Mouse (Mus musculus) adrenal gland, adult 18-20 months (tissue): Measurements from ENCODE around the gene Nmt1. TPM values are rescaled to one million over a fixed set of nuclear protein-coding genes. Genes with fewer than 3 reads are reported as not detected.

Source experiments
- DNase-seq, 2 experiments: peaks; one replicate each; pipeline ENCODE4 v3.0.0; 2021 to 2022; ENCODE audit warnings: low spot score in 2 of 2
- microRNA-seq, 2 experiments: library from miRNA; unstranded; fragments of <30 nt; microRNA quantifications; one replicate each; pipeline ENCODE4 v1.2.0; 2021; ENCODE audit warnings: borderline number of aligned reads in 2 of 2
- total RNA-seq, 2 experiments: library from RNA; stranded (reverse); gene quantifications; 1 replicate in 1 of 2; 2 replicates in 1 of 2; pipeline ENCODE4 v1.2.3; 2021

The Nmt1 gene
- total RNA-seq, 2 experiments from 2014 or later = 97.0 to 100 TPM

- DNase-seq = no peak
Measured at GRCm38 (mm10) chr11:103104469-103104868, 76.5 kb downstream of the Nmt1 start.

GRCm38 (mm10) chr11:103105180-103105725, 77.3 kb downstream of the Nmt1 start:
- DNase-seq = peak in 1 of 2 experiments; percentile 26

- no peak for DNase-seq
Measured at GRCm38 (mm10) chr11:103105810-103106209, 77.8 kb downstream of the Nmt1 start.

GRCm38 (mm10) chr11:103106386-103106785, 78.4 kb downstream of the Nmt1 start:
- DNase-seq = no peak

GRCm38 (mm10) chr11:103111301-103111700, 83.3 kb downstream of the Nmt1 start:
- no peak for DNase-seq

- DNase-seq = peak; percentile 61 to 63
Measured at GRCm38 (mm10) chr11:103111881-103112551, 84.0 kb downstream of the Nmt1 start.

GRCm38 (mm10) chr11:103112552-103112912, 84.5 kb downstream of the Nmt1 start:
- peak in 1 of 2 experiments; percentile 43 for DNase-seq

GRCm38 (mm10) chr11:103113005-103113404, 85.0 kb downstream of the Nmt1 start:
- no peak for DNase-seq

- DNase-seq = no peak
Measured at GRCm38 (mm10) chr11:103113771-103114170, 85.8 kb downstream of the Nmt1 start.

- DNase-seq = no peak
Measured at GRCm38 (mm10) chr11:103114270-103114943, 86.4 kb downstream of the Nmt1 start.

- peak; percentile 73 to 76 for DNase-seq
Measured at GRCm38 (mm10) chr11:103115163-103116007, 87.4 kb downstream of the Nmt1 start.

GRCm38 (mm10) chr11:103116008-103116818, 88.2 kb downstream of the Nmt1 start, which contains the start of gene Hexim1:
Gene Hexim1, plus strand, starts transcription at chr11:103116231.
- DNase-seq = peak; percentile 100

- DNase-seq = peak; percentile 71 to 75
Measured at GRCm38 (mm10) chr11:103116959-103117590, 89.1 kb downstream of the Nmt1 start.

- DNase-seq = peak; percentile 46 to 64
Measured at GRCm38 (mm10) chr11:103117591-103118009, 89.6 kb downstream of the Nmt1 start.

Small RNA genes lying within 50 kb of the gene (microRNA-seq; reads per million reads assigned to microRNA genes)
- gene Mir6931 = 0 reads per million in 2 experiments

Other genes starting within 250 kb of the Nmt1 start
- 10 to 100 TPM; 12.0 to 16.4 TPM for gene Gjc1, start 208.5 kb upstream of the Nmt1 start, total RNA-seq
- 1 to 10 TPM; 1.2 to 4.1 TPM for gene Higd1b, start 192.3 kb upstream of the Nmt1 start, total RNA-seq
- 10 to 100 TPM; 64.6 to 70.2 TPM for gene Eftud2, start 147.2 kb upstream of the Nmt1 start, total RNA-seq
- under 1 TPM; 0.32 to 0.36 TPM for gene Ccdc103, start 147.0 kb upstream of the Nmt1 start, total RNA-seq
- not detected for gene Fam187a, start 143.0 kb upstream of the Nmt1 start, total RNA-seq
- gene Gfap, start 127.3 kb upstream of the Nmt1 start, total RNA-seq = 1 to 10 TPM in 1 of 2 experiments, under 1 TPM in 1; 0.76 to 1.1 TPM
- gene Kif18b, start 103.1 kb upstream of the Nmt1 start, total RNA-seq = under 1 TPM; 0.51 to 0.73 TPM
- 10 to 100 TPM; 49.2 to 60.0 TPM for gene C1ql1, start 81.5 kb upstream of the Nmt1 start, total RNA-seq
- 10 to 100 TPM; 44.7 to 54.1 TPM for gene Dcakd, start 143 bp downstream of the Nmt1 start, total RNA-seq
- 10 to 100 TPM in 1 of 2 experiments, 1 to 10 TPM in 1; 6.6 to 12.0 TPM for gene Plcd3, start 73.5 kb downstream of the Nmt1 start, total RNA-seq
- gene Acbd4, start 73.5 kb downstream of the Nmt1 start, total RNA-seq = 100 to 1,000 TPM; 116 to 169 TPM
- gene Hexim1, start 88.0 kb downstream of the Nmt1 start, total RNA-seq = 10 to 100 TPM; 71.1 to 83.3 TPM
- 1 to 10 TPM; 2.8 to 5.6 TPM for gene Hexim2, start 104.2 kb downstream of the Nmt1 start, total RNA-seq
- 10 to 100 TPM; 19.8 to 20.9 TPM for gene Fmnl1, start 142.9 kb downstream of the Nmt1 start, total RNA-seq
- gene 1700023F06Rik, start 180.4 kb downstream of the Nmt1 start, total RNA-seq = under 1 TPM; 0.27 to 0.61 TPM
- not detected for gene Spata32, start 190.2 kb downstream of the Nmt1 start, total RNA-seq
- gene Map3k14, start 239.3 kb downstream of the Nmt1 start, total RNA-seq = 10 to 100 TPM in 1 of 2 experiments, 1 to 10 TPM in 1; 9.2 to 10.5 TPM